Mouse (Mus musculus) stomach, postnatal 0 days (tissue): ENCODE results near the gene Cpne5.

Experiments used
- CTCF ChIP-seq: IDR thresholded peaks from 2 replicates; pipeline ENCODE4 v1.5.1; 2016; ENCODE audit warnings: antibody characterized with exemption, low read depth, mild to moderate bottlenecking, moderate library complexity
- EP300 ChIP-seq: optimal IDR thresholded peaks from 2 replicates; pipeline ENCODE3; 2016; ENCODE audit warnings: antibody characterized with exemption

- TF ChIP-seq EP300 (peak; percentile 76), CTCF (no peak)
Observed at GRCm38 (mm10) chr17:29165967-29166578, 71.9 kb downstream of the Cpne5 start.
